Mouse (Mus musculus) brain, adult 2 months (tissue): Measurements from ENCODE around the gene Xntrpc.
A peak's percentile ranks its signal among the peaks of the same experiment; 100 is the strongest.

ENCODE experiments used
- DNase-seq: peaks from one replicate; pipeline ENCODE4 v3.0.0; 2011; ENCODE audit warnings: low read depth, low spot score

Xntrpc gene

DNA sequence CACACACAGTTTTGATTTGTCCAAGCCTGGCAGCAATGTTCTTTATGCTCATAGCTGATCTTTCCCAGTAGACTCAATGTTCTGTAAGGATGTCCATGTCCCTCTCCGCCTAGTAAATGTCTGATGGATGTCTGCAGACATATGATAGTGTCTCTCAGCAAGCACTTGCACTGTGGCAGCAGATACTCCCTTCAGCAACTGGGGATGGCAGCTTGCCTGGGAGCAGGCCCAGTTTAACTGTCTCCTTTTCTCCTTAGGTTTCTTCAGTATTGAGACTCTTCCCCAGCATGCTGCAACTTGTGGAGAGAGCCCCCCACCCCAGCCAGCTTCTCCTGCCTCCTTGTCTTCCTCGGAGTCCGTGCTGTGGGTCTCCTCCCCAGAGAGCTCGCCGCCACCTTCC is 16.3 kb downstream of the Xntrpc start:
- no peak for DNase-seq

DNA sequence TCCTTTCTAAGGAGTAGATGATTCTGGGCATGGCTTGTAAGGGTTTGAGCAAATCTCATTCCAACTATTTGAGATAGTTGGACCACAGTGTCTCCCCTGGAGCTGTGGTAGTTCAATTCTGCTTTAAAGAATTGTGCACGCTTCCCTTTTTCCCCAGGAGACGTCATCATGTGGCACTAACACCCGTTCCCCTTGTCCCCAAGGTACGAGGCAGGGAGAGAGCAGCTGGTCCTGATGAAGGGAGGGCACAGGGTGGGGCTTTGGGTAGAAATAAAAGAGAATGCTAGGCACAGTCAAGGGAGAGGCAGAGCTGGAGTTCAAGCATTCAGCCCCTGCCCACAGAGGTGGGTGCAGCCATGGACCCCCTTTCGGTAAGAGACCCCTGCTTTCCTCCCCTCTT is 17.3 kb downstream of the Xntrpc start, which contains the start of gene Trpc2:
Trpc2 (plus strand) TSS at position 301 of the 400 bp plus-strand sequence.
- no peak for DNase-seq

DNA sequence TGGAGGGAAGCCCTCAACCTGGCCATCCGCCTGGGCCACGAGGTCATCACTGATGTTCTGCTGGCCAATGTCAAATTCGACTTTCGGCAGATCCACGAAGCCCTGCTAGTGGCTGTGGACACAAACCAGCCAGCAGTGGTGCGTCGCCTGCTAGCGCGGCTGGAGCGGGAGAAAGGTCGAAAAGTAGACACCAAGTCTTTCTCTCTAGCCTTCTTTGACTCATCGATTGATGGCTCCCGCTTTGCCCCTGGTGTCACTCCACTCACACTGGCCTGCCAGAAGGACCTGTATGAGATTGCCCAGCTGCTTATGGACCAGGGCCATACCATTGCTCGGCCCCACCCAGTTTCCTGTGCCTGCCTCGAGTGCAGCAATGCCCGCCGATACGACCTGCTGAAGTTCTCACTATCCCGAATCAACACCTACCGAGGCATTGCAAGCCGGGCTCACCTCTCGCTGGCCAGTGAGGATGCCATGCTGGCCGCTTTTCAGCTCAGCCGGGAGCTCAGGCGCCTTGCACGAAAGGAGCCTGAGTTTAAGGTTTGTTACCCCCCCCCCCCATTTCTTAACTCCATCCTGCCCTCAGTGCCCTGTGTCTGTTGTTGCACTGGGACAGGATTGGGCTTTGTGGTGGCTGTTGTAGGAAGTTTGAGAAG is 18.7 kb downstream of the Xntrpc start:
- no peak for DNase-seq

DNA sequence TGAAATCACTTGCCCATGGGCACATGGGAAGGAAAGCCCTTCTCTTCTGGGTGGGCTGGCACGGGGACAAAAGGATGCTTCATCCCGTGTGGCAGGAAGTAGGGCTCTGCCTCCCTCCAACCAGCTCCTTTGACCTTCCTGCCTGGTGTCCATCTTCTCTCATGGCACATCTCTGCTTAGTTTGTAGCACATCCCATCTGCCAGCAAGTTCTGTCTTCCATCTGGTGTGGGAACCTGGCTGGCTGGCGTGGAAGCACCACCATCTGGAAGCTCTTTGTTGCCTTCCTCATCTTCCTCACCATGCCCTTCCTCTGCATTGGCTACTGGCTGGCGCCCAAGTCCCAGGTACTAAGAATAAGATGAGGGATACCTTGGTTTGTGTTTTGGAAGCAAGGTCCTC is 21.8 kb downstream of the Xntrpc start:
- DNase-seq = peak; percentile 39

DNA sequence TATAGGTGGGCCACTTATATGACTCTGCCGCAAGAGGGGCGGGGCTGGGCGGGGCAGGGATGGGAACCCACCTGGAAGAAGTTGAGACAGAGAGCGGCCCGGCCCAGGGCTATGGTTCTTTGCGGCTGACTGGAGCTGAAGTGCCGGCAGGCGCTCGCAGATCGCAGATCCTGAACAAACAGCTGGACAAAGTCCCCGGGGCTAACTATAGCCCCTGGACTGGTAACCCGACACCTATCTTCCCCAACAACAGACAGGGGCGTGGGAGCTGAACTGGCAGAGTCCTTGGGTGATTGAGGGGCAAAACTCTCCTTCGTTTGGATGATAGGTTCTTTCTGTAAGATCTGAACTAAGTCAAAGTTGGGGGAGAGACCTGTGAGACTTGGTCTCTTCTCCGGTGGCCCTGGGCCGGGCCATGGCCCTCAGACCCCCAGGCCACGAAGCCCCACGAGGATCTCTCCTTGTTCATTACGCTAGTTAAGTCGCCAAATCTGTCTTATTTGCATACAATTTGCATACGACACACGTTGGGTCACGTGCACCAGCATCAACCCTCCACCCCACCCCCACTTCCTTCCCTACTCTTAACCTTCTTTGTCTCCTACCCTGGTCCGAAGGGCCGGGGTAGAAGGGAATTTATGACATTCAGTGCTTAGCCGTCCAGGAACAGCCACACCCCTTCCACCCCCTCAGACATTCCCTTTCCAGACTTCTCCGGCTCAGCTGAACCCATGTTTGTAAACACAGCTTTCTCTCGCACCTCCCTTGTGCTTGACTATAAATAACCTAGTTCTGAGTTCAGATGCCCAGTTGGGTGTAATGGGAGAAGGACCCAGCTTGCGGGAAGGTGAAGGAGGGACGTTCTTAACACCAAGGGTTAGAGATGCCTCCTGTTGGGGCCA is 34.5 kb downstream of the Xntrpc start:
- DNase-seq = peak; percentile 16

DNA sequence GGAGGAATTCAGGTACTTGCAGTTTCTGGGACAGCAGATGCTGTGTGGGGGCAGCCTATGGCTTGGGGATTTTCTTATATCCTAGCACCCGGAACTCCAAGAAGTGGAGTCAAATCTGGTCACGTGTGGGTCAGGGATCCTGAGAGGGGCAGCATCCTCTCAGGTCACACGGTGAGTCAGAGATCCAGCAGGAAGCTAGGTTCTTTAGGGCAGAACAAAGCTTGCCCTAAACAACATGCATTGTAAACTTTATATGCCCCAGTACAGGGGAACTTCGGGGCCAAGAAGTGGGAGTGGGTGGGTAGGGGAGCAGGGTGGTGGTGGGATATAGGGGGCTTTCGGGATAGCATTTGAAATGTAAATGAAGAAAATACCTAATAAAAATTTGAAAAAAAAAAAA is 35.4 kb downstream of the Xntrpc start:
- DNase-seq = no peak

DNA sequence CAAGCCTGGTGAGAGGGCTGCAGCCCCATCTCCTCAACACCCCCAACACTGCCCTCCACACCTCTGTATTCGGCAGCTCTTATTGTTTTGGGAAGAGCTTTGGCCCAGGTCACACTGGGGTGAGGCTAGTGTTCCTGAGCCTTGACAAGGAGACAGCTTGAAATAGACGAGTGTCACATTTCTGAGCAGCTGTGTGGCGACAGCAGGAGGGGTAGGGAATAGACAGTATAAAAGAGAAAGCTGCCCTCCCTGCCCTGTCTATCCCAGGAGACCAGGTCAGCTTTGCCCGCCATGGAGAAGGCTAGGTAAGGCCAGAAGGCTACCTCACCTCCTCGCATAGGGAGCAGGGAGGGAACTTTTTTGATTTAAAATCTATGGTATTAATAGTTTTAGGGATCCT is 36.0 kb downstream of the Xntrpc start, which contains the start of gene Art1:
Art1 (plus strand) TSS at position 257 of the 400 bp plus-strand sequence.
- DNase-seq = no peak

DNA sequence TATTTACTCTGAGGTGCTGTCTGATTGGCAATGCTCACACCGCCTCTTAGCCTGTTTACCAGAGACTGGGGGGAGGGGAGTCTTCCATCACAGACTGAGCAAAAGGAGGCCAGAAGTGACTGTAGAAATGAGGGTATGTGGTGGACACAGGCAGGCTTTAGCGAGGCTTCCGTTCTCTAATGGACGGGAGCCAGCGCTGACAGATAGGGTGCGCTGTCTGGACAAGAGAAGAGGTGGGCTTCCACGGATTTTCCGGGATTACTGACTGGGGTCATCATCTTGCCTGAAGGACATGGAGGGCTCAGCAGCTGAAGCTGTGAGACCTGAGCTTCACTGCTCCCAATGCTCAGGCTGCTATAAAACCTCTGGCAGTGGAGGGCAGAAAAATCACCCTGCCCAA is 36.7 kb downstream of the Xntrpc start:
- no peak for DNase-seq

DNA sequence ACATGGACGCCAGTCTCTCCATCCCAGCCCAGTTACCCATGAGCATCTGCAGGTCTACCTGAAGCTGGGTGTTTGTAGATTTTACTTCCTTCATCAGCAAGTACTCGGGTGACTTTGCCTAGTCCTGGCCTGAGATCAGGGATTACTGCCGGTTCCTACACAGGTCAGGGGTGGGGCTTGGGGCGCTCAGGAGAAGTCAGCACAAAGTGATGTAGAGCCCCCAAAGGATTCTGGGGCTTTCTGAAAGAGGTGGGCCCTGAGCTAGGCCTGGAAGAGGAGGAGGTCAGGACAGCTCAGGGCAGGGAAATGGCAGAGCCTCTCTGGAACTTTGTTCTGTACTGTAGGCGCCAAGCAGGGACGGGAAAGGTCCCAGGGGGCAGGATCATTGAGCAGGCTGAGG is 37.2 kb downstream of the Xntrpc start:
- DNase-seq = no peak

DNA sequence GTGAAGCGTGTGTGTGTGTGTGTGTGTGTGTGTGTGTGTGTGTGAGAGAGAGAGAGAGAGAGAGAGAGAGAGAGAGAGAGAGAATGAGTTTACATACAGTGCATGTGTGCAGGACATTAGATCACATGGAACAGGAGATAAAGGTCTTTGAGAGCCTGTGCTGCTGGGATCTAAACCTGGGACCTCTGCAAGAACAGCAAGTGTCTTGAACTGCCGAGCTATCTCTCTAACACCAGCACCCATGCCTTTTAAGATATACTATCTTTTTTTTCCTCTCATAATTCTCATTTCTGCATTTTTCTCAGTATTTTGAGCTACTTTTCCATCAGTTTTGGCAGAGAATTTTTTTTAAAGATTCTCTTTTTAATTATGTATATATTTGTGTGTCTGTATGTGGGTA is 38.0 kb downstream of the Xntrpc start:
- no peak for DNase-seq

DNA sequence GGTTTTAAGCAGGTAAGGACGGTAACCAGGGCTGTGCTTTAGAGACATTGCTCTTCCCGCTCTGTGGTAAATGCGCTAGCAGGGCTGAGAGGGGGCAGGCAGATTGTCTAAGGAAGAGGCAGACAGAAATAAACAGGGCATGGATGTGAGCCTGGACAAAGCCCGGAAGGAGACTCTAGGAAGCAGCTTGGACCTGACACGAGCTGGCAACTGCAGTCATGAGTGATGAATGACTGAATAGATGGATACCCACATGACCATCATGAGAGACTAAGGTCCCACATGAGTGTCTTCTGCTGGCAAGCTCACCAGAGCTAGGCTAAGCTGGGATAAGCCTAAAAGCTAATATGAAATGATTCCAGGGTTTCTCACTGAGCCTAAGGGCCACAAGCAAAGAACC is 38.6 kb downstream of the Xntrpc start:
- peak; percentile 36 for DNase-seq

DNA sequence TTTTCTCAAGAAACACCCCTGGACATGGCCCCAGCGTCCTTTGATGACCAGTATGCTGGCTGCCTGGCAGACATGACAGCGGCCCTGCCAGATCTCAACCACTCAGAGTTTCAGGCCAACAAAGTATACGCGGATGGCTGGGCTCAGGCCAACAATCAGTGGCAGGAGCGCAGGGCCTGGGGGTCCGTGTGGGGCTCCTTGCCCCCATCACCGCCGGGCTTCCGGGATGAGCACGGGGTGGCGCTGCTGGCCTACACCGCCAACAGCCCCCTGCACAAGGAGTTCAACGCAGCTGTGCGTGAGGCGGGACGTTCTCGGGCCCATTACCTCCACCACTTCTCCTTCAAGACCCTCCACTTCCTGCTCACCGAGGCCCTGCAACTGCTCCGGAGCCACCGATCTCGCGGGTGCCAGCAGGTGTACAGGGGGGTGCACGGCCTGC is 41.2 kb downstream of the Xntrpc start:
- no peak for DNase-seq

DNA sequence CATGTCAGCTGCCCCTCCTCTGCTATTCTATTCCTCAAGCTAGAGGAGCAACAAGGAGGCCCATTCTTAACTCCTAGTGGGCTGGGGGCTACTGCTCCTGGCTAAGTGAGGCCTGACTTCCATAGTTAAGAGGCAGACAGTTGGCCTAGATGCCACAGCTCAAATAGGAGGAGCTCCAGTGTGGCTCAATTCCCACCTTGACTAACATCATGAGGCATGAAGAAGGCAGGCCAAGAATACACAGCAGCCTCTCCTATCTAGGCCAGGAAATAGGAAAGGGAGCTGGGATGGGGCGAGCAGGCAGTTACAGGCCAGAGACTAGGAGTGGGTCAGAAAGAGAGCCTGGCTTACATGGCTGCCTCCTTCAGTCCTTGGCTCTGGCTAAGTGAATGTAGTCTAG is 42.7 kb downstream of the Xntrpc start:
- DNase-seq = no peak

DNA sequence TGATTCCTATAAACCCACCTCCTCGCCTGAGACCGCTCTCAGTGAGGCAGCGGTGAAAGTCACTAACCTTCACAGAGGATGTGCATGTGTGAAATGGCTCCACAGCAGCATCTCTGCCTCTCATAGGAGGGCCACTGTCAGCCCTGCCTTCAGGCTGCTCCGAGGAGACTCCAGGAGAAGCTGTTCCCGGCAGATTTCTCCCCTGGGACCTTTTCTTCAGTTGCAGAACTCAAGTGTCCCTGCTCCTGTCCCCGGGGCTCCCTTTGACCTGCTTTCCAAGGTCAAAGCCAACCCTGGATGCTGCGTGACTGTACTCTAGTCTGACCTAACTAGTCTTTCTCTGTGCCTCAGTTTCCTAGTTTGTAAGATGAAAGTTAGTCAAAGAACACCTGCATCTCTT is 43.7 kb downstream of the Xntrpc start, which contains the start of gene Art5:
Art5 (minus strand) TSS at position 319 of the 400 bp plus-strand sequence.
- DNase-seq = no peak

DNA sequence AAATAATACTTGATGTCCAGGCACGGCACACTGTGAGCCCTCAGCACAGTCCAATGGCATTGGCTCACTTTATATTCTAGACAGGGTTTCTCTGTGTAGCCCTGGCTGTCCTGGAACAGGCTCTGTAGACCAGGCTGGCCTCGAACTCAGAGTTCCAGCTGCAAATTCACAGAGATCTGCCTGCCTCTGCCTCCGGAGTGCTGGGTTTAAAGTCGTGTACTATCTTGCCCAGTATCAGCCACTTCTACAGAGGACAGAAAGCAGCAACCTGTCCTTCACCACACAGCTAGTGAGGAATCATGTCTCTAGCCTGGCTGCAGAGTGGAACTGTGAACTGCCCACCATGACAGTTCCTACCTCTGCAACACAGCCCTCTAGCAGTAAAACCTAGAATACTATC is 44.2 kb downstream of the Xntrpc start:
- DNase-seq = no peak

DNA sequence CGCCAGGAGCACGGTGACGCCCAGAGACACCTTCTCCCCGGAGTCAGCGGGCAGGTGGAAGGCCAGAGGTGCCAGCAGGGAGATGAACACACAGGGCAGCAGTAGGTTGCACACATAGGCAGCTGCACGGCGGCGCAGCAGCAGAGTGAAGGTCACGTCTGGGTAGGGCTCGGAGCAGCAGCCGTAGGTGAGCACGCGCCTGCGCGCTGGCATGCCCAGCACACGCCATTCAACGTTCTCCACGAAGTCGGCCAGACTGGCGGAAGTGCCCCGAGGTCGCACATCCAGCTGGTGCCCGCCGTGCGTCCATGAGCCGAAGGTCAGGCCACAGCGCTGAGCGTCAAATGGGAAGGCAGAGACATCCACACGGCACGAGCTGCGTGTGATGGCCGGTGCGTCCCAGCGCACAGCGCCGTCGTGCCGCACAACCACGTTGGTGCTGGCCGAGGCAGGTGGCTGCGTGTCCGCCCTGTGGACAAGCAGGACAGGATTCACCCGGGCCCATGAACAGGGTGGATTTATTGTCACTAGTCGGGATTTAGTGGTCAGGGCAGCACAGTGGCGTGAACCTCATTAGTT is 47.7 kb downstream of the Xntrpc start:
- DNase-seq = no peak

DNA sequence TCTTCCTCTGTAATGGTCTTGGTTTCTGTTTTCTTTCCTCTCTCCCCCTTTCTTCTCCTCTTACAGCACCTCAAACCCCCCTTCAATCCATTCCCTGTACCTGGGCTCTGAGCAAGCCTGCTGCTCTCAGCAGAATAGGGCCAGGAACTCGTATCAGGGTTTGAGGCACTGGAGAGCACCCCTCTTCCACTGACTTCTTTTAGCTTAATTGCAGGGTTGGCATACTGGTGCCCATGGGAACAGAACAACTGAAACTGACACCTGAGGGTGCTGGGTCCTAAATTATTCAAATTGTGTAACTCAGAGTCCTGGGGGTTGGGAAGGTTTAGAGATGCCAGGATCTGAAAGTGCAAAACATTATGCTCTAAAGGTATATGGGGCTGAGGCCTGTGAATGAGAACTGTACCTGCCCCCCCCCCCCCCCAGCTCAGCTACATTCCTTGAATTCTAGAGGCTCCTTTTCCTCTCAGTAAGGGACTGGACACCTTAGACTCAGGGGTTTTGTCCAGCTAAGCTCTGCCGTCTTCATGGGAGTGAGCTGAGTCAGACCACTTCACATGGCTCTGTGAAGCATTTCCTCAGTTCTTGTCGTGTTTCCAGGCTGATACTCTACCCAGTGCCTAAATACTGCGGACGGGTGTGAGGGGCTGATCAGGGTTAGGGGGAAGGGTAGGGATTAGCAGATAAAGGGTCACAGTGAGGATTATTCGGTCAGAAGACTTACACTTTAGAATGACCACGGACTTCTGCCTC is 51.2 kb downstream of the Xntrpc start, which contains the start of gene Chrna10:
Chrna10 (minus strand) TSS at position 250 of the 753 bp plus-strand sequence.
- peak; percentile 60 for DNase-seq

DNA sequence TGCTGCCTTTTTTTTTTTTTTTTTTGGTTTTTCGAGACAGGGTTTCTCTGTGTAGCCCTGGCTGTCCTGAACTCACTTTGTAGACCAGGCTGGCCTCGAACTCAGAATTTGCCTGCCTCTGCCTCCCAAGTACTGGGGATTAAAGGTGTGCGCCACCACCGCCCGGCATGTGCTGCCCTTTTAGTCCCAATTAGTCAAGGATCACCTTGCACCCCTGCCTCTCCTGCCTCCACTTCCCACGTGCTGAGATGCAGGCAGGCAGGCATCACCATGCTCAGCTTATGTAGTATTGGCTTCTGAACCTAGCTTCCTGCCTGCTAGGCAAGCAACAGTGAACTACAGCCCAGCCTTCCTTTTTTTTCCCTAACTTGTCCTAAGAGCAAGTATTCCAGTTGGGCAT is 51.9 kb downstream of the Xntrpc start:
- no peak for DNase-seq

DNA sequence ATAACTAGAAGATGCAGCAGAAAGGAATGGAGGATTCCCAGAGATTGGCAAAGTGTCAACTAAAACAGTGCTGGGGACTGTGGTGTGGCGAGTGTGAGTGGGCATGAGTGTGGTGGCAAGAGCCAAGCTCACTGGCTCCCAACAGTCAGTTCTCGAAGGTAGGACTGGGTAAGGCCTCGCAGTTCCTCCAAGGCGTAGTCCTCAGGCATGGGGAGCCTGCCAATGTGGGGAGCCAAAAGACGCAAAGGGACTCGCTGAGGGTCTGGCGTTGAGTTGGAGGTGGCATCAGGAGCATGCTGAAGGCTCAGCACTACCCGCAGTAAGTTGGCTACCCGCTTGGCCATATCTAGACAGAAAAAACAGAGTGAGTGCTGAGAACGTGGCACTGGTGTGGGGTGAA is 54.8 kb downstream of the Xntrpc start:
- no peak for DNase-seq

DNA sequence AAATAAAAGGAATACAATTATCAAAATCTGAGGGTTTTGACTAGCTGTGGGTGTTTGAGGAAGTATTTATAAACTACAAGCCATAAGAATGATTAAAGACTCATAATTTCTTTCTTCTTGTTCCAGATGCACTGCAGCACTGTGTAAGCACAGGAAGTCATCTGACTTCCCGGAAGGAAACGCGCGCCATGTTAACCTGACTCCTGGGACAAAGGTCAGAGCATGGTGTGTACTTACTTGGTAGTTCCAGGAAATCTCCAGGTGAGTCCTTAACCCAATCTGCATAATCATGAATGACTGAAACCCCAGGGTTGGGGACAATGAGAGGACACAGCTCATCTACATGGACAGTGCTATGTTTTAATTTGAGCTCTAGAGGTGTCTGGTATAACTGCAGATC is 66.9 kb downstream of the Xntrpc start:
- DNase-seq = no peak

DNA sequence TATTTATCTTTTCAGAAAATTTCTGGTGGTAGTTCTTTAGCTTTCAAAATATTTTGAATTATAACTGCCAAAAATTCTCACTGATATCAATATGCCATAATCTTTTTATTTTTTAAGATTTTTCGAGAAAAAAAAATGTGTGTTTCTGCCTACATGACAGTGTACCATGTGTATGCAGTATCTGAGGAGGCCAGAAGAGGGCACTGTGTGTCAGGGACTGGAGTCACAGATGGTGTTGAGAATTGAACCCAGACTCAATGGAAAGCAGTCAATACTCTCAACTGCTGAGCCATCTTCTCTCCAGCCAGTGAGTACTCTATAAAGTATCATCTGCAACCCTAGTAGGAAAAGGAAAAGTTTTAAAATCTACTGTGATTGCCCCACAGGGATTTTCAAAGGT is 72.0 kb downstream of the Xntrpc start:
- peak; percentile 29 for DNase-seq

DNA sequence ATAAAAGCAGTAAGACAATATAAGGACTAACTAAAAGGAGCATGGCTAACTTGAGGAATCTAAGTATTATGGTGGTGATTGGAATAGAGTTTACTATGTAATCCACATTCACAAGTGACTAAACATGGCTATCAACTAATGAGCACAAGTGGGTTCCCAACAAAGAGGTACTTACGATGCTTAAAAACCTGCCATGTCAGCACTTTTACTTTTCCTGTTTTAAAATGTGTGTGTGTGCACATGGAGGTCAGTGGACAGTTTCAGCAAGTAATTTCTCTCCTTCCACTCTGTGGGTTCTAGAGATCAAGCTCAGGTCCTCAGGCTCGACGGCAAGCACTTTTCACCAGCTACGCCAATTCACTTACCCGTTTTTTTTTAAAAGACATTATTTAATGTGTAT is 72.4 kb downstream of the Xntrpc start:
- no peak for DNase-seq
